Mouse (Mus musculus) kidney, adult 18-20 months (tissue): ENCODE measurements at regions not wholly inside any gene's neighbourhood (a gene's known extent, or its start where the extent isn't known, plus 50 kb on each side); places are given as distances from the start of the nearest gene placed in this dataset.

Experiments used
- DNase-seq: peaks from one replicate; pipeline ENCODE4 v3.0.0; 2021

DNA sequence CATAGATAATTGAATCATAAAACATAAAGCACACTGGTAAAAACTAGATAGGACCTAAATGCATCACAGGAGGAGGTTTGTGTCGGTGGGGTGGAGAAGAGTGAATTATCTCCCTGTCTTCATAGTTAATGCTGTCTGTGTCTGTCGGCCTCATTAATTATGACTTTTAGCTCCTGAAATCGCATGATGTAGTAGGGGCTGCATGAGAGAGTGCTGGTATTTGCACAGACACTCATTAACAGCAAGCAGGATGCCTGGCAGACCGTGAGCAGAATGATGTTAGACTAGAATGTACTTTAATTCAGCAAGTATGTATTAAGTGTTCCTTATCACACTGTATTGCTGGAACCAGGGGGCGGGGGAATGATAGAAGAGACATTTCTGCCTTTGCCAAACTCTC, 503.3 kb upstream of the Klf4 start:
- DNase-seq = no peak

- DNase-seq = no peak
Observed at GRCm38 (mm10) chr4:56028441-56028840, 496.2 kb upstream of the Klf4 start.

- DNase-seq = no peak
Observed at GRCm38 (mm10) chr4:56027258-56027657, 495.0 kb upstream of the Klf4 start.

- DNase-seq = no peak
Observed at GRCm38 (mm10) chr4:56024478-56024877, 492.2 kb upstream of the Klf4 start.

GRCm38 (mm10) chr4:56018212-56018611, 485.9 kb upstream of the Klf4 start:
- no peak for DNase-seq

DNA sequence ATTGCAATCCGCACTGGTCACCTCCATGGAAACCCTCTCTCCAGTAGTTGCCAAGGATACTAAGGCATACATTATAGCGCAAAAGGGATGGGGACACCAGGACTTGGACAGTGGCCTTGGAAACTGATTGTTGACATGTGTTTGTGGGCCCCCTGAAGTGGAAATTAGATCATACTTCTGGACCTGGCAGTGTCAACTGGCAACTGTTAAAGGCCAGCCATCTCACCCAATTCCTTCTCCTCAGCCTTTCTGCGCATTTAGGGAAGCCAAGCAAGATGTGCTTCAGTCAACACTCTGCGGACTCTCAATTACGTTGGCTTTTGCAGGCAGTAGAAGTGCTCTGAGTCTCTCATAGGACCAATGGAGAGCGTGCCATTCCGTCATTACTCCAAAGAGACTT, 483.2 kb upstream of the Klf4 start:
- DNase-seq = no peak

- no peak for DNase-seq
Observed at GRCm38 (mm10) chr4:56008287-56008686, 476.0 kb upstream of the Klf4 start.

DNA sequence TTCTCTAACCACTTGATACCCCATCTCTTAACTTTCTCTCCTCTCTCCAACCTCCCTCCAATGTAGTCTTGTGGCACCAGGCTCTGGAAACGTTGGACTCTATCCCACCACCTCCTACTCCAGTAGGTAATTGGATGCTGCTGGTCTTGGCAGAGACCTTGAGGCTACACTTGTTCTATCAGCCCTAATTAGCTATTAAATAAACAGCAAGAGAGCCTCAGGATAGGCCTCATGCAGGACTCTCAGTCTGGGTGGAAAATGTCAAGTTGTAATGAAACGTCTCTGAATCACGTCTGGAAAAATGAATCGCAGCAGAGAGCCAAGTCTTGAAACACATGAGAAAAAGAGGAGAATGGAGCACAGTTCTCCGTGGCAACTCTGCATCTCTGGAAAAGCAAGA, 472.0 kb upstream of the Klf4 start:
- no peak for DNase-seq

GRCm38 (mm10) chr4:56001312-56001731, 469.1 kb upstream of the Klf4 start:
- no peak for DNase-seq

GRCm38 (mm10) chr4:55984026-55984425, 451.8 kb upstream of the Klf4 start:
- DNase-seq = no peak

GRCm38 (mm10) chr4:55978539-55978938, 446.3 kb upstream of the Klf4 start:
- DNase-seq = no peak

GRCm38 (mm10) chr4:55976265-55976664, 444.0 kb upstream of the Klf4 start:
- no peak for DNase-seq

DNA sequence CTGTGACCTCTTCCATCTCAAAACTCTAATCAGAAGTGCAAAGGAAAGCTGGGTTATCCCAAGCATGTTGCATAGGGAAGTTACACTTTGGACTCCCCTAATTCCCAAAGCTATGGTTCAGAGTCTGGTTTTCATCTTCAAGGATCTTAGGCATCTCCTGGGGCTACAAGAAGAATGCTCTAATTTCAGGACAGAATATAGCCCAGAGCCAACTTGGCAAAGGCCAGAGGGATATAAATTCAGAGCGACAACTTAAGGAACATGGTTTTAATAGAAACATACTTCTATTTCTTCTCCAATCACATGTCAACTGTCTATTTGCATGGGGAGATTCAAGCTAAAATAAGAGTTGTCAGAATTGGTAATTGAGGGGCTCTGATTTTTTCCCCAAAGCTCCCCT, 441.4 kb upstream of the Klf4 start:
- no peak for DNase-seq

- no peak for DNase-seq
Observed at GRCm38 (mm10) chr4:55972235-55972819, 440.1 kb upstream of the Klf4 start.

GRCm38 (mm10) chr4:55960063-55960462, 427.8 kb upstream of the Klf4 start:
- DNase-seq = no peak

- DNase-seq = no peak
Observed at GRCm38 (mm10) chr4:55953701-55954100, 421.4 kb upstream of the Klf4 start.

- DNase-seq = no peak
Observed at GRCm38 (mm10) chr4:55952220-55952619, 420.0 kb upstream of the Klf4 start.

DNA sequence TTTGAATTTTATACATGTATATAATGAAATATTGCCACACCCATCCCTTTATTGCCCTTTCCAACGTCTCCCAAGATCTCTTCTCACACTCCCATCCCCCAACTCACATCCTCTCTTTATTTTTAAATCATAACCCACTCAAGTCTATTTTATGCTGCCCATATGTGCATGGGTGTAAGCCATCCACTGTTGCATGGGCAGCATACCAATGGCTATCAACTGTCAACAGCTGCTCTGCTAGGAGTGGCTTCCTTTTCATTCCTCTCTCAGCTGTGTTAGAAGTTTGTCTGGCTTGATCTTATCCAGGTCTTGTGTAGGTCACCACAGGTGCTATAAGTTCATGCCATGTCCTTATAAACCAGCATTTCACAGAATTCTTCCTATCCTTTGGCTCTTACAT, 409.2 kb upstream of the Klf4 start:
- DNase-seq = no peak

DNA sequence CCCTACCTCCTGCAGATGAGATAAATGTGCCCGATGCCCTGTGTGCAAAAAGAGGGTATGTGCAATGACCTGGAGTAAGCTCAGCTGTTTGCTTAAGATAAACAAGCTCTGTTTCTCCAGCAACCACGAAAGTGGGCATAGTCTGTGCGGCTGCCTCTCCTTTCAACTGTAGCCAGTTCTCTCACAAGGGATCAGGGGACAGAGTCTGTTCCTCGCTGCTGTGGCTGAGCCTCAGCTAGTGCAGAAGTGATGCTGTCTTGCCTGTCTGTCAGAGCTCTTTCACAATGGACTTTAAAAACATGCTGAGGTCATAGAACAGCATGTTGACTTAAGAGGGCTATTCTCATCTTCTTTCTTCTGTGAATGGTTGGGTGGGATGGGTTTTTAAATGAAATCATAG, 406.1 kb upstream of the Klf4 start:
- no peak for DNase-seq

DNA sequence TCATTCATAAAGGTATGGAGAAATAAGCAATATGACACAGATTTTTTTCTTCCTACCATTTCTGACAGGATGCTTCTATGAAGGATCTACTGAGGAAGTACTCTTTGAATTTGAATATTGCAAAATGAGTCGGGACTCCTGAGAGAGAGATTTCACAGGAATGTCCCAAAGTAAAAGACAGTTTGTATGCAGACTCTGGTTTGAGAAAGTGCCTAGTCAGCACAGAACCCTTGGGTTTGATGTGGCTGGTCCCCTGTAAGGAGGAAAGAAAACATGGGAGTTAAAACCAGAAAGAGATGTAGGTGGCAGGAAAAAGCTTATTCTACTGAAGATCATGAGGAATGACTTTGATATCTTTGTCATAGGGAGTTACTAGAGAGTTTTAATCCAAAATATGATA, 405.6 kb upstream of the Klf4 start:
- no peak for DNase-seq

DNA sequence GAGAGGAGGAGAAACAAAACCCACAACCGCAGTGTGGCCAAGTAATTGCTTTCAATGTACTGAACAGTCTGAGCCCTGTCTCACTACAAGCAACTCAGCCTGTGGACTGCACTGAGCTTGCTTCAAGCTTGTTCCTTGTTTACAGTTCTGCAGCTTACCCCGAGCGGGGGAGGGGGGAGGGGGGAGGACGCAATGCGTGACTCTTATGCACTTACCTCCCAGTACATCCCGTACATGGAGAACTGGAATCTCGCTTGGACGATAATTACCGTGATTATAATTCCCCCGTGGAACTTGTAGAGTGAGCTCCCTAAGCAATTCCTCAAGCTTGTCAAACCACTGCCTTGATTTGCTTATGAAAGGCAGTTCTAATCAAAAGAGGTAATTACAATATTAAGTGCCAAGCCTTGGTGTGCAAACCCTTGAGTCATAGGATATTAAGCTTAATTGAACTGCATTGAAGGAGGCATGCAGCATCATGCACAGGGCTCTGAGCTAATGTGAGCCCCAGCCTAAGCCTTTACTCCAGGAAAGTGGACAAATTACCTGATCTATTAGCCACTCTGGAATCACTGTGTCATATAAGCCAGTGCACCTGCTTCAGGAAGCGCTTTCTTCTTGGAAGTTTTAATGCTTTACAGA, 397.0 kb upstream of the Klf4 start:
- DNase-seq = no peak

DNA sequence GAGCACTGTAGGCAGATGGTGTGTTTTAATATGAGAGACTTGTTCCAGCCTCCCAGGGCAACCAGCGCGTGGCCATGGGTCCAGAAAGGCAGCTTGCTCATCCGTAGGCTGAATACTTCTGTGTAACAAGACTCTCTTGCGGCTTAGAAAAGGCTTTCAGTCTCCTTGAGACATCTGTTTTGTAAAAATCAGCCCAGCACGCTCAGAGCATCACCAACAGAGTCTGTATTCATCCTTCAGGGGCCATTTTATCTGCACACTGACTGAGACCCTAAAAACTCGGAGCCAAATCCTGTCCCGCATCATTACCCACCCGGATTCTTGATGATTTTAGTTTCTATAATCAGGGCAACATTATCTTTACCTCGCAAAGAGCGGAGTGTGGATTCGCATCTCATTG, 396.4 kb upstream of the Klf4 start:
- no peak for DNase-seq

DNA sequence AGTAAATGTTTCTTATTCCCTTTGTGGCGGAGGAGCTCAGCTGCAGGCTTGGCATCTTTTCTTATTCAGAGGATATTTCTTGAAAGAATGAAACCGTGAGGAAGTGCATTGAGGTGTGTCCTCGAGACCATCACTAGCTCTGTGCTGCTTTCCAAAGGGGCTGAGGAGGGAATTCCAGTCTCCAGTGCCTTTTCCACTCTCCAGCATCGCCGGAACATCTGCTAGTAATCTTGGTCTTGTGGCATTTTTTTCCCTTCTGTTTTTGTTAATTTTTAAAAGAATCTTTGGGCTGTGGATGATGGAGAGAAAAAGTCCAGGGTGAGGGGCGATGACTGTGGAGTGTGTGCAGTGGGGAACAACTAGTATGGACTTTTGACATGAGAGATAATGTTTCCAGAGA, 395.9 kb upstream of the Klf4 start:
- no peak for DNase-seq

DNA sequence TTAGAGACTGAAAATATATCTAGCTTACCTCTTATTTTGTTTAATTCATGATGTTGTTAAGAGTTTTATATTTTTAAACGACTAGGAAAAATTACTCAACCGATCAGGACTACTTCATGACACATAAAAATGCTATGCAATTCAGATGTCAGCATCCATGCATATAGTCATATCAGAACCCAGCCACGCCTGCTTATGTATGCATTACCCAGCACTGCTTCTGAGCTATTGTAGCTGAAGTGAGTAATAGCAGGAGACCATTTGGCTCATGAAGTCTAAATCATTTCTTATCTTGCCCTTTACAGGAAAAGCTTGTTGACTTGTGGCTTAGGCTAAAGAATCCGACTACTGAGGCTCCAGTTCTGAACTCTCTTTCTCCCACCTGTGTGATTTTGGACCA, 395.1 kb upstream of the Klf4 start:
- DNase-seq = no peak

DNA sequence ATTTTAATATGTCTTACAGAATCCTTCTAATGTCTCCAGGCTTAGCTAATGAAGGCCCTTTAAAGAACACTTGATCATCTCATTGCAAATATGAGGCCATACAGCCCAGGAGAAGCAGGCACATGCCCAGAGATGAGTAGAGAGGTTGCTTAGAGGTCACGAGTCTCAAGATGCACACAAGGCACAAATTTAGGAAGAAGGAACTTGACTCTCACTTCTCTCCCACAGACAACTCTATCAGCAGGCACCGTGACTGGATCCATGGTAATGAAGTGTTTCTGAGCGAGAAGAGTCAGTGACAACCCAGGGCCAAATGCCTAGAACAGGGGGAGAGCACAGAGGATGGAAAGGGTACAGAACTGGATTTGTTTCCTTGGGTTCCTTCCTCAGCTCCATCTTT, 392.7 kb upstream of the Klf4 start:
- no peak for DNase-seq
